Comparison of ENCODE assay signal across 15 mouse cellular contexts in the genomic region with DNA sequence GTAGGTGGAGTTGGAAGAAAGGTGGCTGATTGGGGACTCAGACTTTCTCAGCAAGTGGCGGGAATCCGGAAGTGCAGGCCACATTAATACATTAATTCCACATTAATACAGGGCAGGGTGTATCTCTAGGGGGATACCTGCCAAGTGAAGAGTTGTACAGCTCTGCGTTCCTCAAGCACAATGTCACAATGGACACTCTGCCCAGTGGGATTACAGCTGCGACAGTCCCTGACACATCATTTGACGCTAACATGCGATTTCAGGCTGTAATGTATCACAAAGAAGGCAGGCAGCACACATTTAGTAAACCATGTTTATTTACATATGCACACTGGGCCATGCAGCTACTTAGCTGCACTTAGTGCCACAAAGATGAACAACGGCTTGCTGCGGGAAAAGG.
"Had no signal": no experiment of that assay in that cellular context is flagged by ENCODE, and none has a peak within 500 bp of the region (broad histone marks: within the 10 kb centered on the region; RNA-seq: fewer than 3 reads in every experiment).

No protein-coding gene starts in this region.

- H3K4me2 ChIP-seq: liver, embryonic 13.5 days; midbrain, embryonic 13.5 days; neural tube, embryonic 12.5 days; stomach, embryonic 15.5 days had no signal

- H3K27me3 ChIP-seq: liver, embryonic 13.5 days; megakaryocyte, embryonic 14.5 days; midbrain, embryonic 13.5 days; neural tube, embryonic 12.5 days; stomach, embryonic 15.5 days had no signal

- H3K4me3 ChIP-seq: liver, embryonic 13.5 days; megakaryocyte, embryonic 14.5 days; midbrain, embryonic 13.5 days; neural tube, embryonic 12.5 days; stomach, embryonic 15.5 days had no signal

- DNase-seq: liver; liver, embryonic 13.5 days; lung, adult 2 months; lung, postnatal 10 days; right cerebral cortex, postnatal 14 days; thymus, adult 2 months; thymus, postnatal 25 days; thymus, postnatal 4 days had no signal

- H3K27ac ChIP-seq: liver, embryonic 13.5 days; macrophage; midbrain, embryonic 13.5 days; neural tube, embryonic 12.5 days; stomach, embryonic 15.5 days; stomach, postnatal 0 days had no signal

- H3K4me1 ChIP-seq: liver, embryonic 13.5 days; neural tube, embryonic 12.5 days; stomach, embryonic 15.5 days had no signal

- H3K36me3 ChIP-seq: stomach, embryonic 15.5 days had no signal

- ATAC-seq: midbrain, embryonic 13.5 days; midbrain, embryonic 16.5 days had no signal

- H3K9me3 ChIP-seq: liver, embryonic 13.5 days; megakaryocyte, embryonic 14.5 days; midbrain, embryonic 13.5 days; neural tube, embryonic 12.5 days; stomach, embryonic 15.5 days had no signal

- H3K9ac ChIP-seq: liver, embryonic 13.5 days; midbrain, embryonic 13.5 days; neural tube, embryonic 12.5 days; stomach, embryonic 15.5 days had no signal
